Mouse (Mus musculus) C2C12 (cell line): ENCODE data around the gene Mcm10. TPM values are rescaled to one million over a fixed set of nuclear protein-coding genes. Genes with fewer than 3 reads are reported as not detected.

Experiments
- H3K27me3 ChIP-seq: one replicate; pipeline ENCODE4 v1.6.1; 2011; ENCODE audit not compliant: control insufficient read depth, insufficient read depth, insufficient read length
- H3K36me3 ChIP-seq: one replicate; pipeline ENCODE4 v1.6.1; 2011; ENCODE audit not compliant: control insufficient read depth, insufficient read depth
- H3K4me3 ChIP-seq: one replicate; pipeline ENCODE4 v1.5.1; 2011; ENCODE audit warnings: mild to moderate bottlenecking, control low read depth; ENCODE audit not compliant: poor library complexity, insufficient read depth, severe bottlenecking
- H3K79me2 ChIP-seq: one replicate; pipeline ENCODE4 v1.6.1; 2011; ENCODE audit not compliant: control insufficient read depth, insufficient read depth
- H3K79me3 ChIP-seq: one replicate; pipeline ENCODE4 v1.6.1; 2011; ENCODE audit warnings: low read depth, control low read depth
- H3ac ChIP-seq: one replicate; pipeline ENCODE3; 2011; ENCODE audit warnings: low read depth; ENCODE audit not compliant: control insufficient read depth, insufficient read length
- CEBPB ChIP-seq: IDR thresholded peaks from one replicate; pipeline ENCODE4 v1.6.1; 2011; ENCODE audit warnings: low read depth, mild to moderate bottlenecking, control low read depth, moderate library complexity
- CTCF ChIP-seq: IDR thresholded peaks from one replicate; pipeline ENCODE4 v1.5.1; 2011; ENCODE audit not compliant: control insufficient read depth, insufficient read depth, insufficient read length
- FOSL1 ChIP-seq: IDR thresholded peaks from one replicate; pipeline ENCODE4 v1.8.0; 2011; ENCODE audit warnings: mild to moderate bottlenecking, low read length; ENCODE audit not compliant: poor library complexity, insufficient read depth, severe bottlenecking
- MAX ChIP-seq: IDR thresholded peaks from one replicate; pipeline ENCODE4 v1.6.1; 2011; ENCODE audit warnings: mild to moderate bottlenecking, control low read depth
- MYOD1 ChIP-seq: IDR thresholded peaks from one replicate; pipeline ENCODE4 v1.6.1; 2011; ENCODE audit warnings: low read depth; ENCODE audit not compliant: control insufficient read depth, insufficient read length
- MYOG ChIP-seq: IDR thresholded peaks from one replicate; pipeline ENCODE4 v1.6.1; 2011; ENCODE audit not compliant: control insufficient read depth, insufficient read length; ENCODE audit errors: extremely low read depth
- USF1 ChIP-seq: IDR thresholded peaks from one replicate; pipeline ENCODE4 v1.6.1; 2011; ENCODE audit warnings: low read depth, mild to moderate bottlenecking, control low read depth, moderate library complexity
- polyA plus RNA-seq: library from polyadenylated mRNA; unstranded; fragments of >200 nt; fragmentation: generic; extraction: Trizol; gene quantifications from one replicate; pipeline ENCODE4 v1.2.1, GENCODE M21; 2012; ENCODE audit warnings: missing spikeins

The Mcm10 gene
- polyA plus RNA-seq, 1 experiment: 27.0 TPM

GRCm38 (mm10) chr2:5040281-5041161 lies 27.9 kb upstream of the Mcm10 start:
- Histone ChIP-seq H3K27me3 (no peaks in the 10 kb centered on the region), H3K4me3 (no peak overlapping the region), H3K79me3 (no peaks in the 10 kb centered on the region), H3K36me3 (peaks cover 12% of the 10 kb centered on the region), H3ac (no peak overlapping the region), H3K79me2 (no peaks in the 10 kb centered on the region)
- TF ChIP-seq CEBPB (no peak), USF1 (no peak), FOSL1 (no peak), MYOG (no peak), MYOD1 (no peak), CTCF (no peak), MAX (no peak)

DNA sequence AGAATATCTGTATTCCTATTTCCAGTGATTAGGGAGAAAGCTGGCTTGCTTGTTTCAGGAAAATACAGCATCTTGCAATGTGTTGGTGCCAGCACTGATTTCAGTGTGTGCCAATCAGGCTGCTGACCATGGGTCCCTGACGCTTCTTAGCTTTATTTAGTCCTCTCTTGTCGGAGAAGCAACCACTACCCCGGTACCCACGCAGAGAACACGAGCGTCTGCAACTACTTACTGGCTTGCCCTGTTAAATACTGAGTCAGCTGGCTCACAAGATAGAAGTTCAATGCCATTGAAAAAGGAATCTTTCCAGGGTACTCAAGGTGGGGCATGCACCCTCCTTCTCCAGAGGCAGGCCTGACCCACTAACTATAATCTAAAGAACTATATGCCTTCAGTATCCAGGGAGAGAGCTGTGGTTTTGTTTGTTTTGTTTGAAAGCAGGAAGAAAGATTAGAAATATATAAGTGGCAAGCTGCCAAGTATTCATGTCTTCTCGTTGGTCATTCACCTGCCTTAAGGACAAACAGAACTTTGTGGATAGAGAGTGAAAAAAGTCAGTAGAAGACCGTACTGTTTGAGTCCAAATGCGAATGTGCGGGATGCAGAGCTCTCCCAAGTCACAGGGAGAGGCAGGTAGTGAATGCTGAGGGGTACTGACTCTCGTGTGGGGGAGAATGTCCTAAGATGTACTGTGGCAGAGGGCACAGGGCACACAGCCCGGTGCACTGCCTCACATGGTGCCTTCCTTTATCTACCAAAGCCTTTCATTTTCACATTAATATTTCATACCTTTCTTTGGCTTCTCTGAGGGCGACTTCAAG lies 27.0 kb upstream of the Mcm10 start:
- Histone ChIP-seq H3ac (no peak overlapping the region), H3K4me3 (no peak overlapping the region), H3K79me3 (no peaks in the 10 kb centered on the region), H3K36me3 (peaks cover 12% of the 10 kb centered on the region), H3K79me2 (no peaks in the 10 kb centered on the region), H3K27me3 (no peaks in the 10 kb centered on the region)
- TF ChIP-seq MAX: no peak
- no peak for TF ChIP-seq FOSL1
- TF ChIP-seq CTCF: no peak
- no peak for TF ChIP-seq USF1
- no peak for TF ChIP-seq MYOD1
- TF ChIP-seq CEBPB: no peak
- TF ChIP-seq MYOG: no peak

DNA sequence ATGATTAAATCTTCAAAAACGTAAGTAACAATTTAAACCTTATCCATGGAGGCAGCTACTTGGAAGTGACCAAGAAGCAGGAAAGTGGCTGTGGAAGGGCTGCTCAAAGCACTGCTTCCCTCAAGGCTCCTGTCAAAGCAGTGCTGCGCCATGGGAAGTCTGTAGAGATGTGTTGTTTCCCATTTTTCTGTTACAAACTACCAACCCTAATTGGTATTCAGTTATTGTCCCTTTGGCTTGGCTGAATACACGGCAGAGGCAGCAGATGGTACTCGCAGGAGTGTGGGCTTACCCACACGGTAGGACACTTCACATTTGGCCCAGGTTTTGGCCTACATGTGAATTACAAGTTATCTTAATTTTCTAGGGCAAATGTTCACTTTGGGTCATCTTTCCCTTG lies 25.7 kb upstream of the Mcm10 start:
- Histone ChIP-seq H3K79me3 (no peaks in the 10 kb centered on the region), H3K27me3 (no peaks in the 10 kb centered on the region), H3K4me3 (no peak overlapping the region), H3K36me3 (peaks cover 12% of the 10 kb centered on the region), H3ac (no peak overlapping the region), H3K79me2 (no peaks in the 10 kb centered on the region)
- TF ChIP-seq FOSL1: no peak

DNA sequence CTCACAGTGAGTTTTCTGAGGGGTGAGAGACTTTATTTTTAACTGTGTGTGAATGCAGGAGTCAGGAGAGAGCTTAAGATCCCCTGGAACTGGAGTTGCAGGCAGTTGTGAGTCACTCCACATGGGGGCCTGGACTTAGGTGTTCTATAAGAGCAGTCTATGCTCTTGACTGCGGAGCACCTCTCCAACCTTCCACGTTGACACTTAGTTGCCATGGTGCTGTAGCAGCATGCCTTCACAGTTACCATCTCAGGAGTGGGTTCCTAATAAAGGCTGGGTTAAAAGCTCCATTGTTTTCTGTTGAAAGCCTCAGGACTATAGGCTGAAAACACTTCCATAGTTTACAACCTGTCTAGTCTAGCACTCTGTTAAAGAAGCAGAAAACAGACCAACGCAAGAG lies 24.8 kb upstream of the Mcm10 start:
- Histone ChIP-seq H3K79me3 (no peaks in the 10 kb centered on the region), H3K36me3 (peaks cover 12% of the 10 kb centered on the region), H3K79me2 (no peaks in the 10 kb centered on the region), H3K27me3 (no peaks in the 10 kb centered on the region), H3K4me3 (no peak overlapping the region), H3ac (no peak overlapping the region)
- no peak for TF ChIP-seq MAX
- TF ChIP-seq CEBPB: no peak
- no peak for TF ChIP-seq USF1
- no peak for TF ChIP-seq MYOD1
- no peak for TF ChIP-seq CTCF
- TF ChIP-seq FOSL1: no peak
- no peak for TF ChIP-seq MYOG

DNA sequence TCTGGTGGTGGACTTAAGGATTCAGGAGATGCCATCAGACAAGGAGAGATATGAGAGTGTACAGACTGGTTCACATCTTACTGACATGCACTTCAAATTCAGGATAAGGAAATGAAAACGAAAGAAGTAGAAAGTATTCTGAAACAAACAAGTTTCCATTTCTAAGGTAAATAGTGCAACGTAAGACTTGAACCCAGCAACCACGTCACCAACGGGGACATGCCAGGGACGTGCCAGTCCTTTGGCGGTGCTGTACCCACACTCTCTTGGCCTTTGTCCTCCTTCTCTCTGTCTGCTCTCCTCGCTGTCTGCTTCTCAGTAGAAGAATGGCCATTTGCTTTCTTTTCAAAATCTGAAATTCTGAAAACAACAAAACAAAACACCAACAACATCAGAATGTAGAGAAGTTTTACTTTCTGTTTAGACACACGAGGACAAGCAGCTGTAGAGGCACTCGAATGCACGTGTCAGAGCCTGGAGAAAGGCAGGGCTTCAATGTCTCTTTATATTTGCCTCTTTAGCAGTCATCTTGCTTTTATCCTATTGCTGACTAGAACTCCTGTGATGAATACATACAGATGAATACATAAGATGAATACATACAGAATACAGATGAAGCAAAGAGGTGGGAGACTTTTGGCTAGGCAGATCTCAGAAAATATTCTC lies 24.0 kb upstream of the Mcm10 start:
- Histone ChIP-seq H3K79me3 (no peaks in the 10 kb centered on the region), H3K79me2 (no peaks in the 10 kb centered on the region), H3K27me3 (no peaks in the 10 kb centered on the region), H3K36me3 (peaks cover 6% of the 10 kb centered on the region), H3K4me3 (no peak overlapping the region), H3ac (no peak overlapping the region)
- TF ChIP-seq MYOG: no peak
- no peak for TF ChIP-seq FOSL1
- no peak for TF ChIP-seq CEBPB
- no peak for TF ChIP-seq CTCF
- no peak for TF ChIP-seq MYOD1
- no peak for TF ChIP-seq USF1
- no peak for TF ChIP-seq MAX
